Mouse (Mus musculus): ENCODE measurements at regions not wholly inside any gene's neighbourhood (a gene's known extent, or its start where the extent isn't known, plus 50 kb on each side); places are given as distances from the start of the nearest gene placed in this dataset.

DNA sequence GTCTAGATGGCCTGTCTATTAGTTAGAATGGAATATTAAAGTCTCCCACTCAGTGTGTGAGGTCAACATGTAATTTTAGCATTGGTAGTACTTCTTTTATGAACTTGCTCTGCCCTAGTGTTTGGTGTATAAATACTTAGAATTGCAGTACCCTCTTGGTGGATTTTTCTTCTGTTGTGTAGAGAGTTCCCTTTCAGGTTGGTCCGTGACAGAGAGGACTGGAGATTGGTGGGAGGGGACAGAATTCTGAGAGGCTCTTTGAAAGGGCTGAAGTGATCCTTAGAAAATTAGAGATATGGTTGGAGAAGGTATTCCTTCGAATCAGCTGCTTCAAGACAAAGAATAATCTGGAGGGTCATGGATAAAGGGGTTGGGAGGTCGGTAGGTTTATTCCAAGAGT is 230.3 kb upstream of the 4930583I09Rik start:
- no peak for TF ChIP-seq POLR2A (IDR thresholded peaks at IDR 0.05; ENCODE audit: insufficient read length, low read depth)
- no peak for TF ChIP-seq MYOG (IDR thresholded peaks at IDR 0.05; ENCODE audit: control insufficient read depth in 1 of 3, insufficient read depth in 1 of 3, insufficient read length in 2 of 3, low read depth in 2 of 3)
- TF ChIP-seq MAX (IDR thresholded peaks at IDR 0.05; ENCODE audit: low read depth), result no peak
- no peak for TF ChIP-seq E2F4 (IDR thresholded peaks at IDR 0.05; ENCODE audit: insufficient read depth)
- TF ChIP-seq USF1 (IDR thresholded peaks at IDR 0.05; ENCODE audit: low read depth), result no peak
- TF ChIP-seq TCF12 (IDR thresholded peaks at IDR 0.05; ENCODE audit: insufficient read depth, poor library complexity, severe bottlenecking), result no peak

All from myocyte (in vitro differentiated cells).